Mouse (Mus musculus): ENCODE results near the gene Dtx2.
A peak's percentile ranks its signal among the peaks of the same experiment; 100 is the strongest.

Dtx2 gene

DNA sequence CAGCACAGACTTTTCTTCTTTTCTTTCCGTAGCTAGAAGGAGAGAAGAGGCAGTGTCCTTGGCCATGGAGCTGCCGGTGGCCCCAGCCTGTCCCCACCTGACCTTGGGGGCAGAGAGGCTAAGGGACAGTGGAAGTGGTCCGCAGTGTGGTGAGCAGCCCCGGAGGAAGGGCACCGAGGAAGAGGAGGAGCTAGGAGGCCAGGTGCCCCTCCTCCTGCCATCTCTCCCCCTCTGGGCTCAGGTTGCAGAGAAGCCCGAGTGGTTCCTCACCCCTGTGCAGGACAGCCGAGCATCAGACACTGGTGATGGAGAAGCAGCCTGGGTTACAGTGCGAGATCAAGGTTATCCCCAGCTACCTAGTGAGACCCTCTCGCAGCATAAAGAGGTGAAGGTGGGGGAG lies 20.2 kb upstream of the Dtx2 start, which contains the start of gene Ssc4d:
Gene Ssc4d, minus strand, starts transcription at position 167 of the 400 bp plus-strand sequence.
- DNase-seq (ENCODE audit: low read depth, low spot score) = no peak

DNA sequence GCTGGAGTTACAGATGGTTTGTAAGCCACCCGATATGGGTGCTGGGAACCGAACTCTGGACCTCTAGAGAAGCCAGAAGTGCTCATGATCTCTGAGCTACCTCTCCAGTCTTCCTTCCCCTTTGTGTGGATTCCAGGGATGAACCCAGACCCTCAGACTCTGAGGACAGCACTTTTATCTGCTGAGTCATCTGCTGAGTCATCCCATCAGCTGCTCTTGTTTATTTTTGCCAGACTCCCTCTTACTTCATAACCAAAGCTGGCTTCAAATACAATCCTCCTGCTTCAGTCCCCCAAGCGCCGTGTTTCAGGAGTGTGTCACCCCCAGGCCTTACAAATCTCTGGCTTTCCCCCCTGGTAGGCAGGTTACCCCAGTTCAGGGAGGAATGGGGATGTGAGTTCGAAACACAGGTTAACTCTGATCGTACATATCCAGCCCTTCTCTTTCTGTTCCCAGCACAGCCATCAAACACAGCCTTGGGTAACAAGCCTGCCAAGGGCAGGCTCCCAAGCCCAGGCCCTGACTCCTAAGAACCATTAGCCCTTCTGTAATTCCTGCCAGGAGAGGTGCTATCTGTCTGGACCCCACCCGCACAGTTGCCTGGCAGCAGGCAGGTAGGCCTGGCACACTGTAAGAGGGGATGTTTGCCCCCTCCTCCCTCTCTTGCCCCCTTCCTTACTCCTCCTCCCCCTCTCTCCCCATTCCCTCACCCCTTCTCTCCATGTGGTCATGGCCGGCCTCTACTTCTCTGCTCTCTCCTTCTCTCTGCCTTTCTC lies 18.5 kb upstream of the Dtx2 start:
- DNase-seq (ENCODE audit: low read depth, low spot score) = no peak

DNA sequence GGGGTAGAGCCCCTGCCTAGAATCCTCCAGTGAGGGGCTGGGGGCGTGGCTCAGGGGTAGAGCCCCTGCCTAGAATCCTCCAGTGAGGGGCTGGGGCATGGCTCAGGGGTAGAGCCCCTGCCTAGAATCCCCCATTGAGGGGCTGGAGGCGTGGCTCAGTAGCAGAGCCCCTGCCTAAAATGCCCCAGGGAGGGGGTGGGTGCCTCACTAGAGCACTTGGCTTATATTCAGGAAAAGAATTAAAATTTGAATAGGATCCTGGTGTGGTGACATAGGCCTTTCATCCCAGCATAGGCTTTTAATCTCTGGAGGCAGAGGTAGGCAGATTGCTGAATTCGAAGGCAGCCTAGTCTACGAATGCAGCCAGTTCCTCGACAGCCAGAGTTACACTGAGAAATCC lies 15.2 kb upstream of the Dtx2 start:
- no peak for DNase-seq (ENCODE audit: low read depth, low spot score)

DNA sequence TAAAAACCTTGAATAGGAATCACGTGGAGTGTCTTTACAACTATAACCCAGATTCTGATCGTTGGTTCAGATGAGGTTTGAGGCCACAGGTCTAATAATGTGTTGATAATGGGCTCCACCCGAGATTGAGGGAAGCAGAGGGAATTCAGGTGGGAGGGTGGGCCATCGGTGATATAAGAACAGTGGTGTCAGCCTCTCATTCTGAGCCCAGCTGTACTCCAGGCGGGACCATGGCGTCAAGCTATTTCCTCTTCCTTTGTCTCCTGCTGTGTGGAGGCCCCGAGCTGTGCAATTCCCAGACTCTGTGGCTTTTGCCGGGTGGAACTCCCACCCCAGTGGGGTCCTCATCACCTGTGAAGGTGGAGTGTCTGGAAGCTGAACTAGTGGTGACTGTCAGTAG lies 14.7 kb upstream of the Dtx2 start, which contains the start of gene Zp3:
Gene Zp3, plus strand, starts transcription at position 196 of the 400 bp plus-strand sequence.
- DNase-seq (ENCODE audit: low read depth, low spot score) = no peak

DNA sequence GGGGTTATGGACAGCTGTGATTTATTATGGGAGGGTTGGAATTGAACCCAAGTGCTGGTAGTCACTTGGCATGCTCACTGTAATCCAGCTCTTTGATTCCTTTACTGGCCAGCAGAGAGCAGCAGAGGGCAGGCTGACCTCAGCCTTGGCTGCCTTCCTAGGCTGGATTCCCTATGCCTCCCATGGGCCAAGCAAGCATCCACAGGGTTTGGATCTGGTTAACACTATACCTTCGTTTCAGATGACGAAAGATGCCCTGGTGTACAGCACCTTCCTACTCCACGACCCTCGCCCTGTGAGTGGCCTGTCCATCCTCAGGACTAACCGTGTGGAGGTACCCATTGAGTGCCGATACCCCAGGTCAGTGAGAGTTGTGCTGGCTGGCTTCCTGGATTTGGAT lies 12.2 kb upstream of the Dtx2 start:
- DNase-seq (ENCODE audit: low read depth, low spot score) = peak; percentile 72

DNA sequence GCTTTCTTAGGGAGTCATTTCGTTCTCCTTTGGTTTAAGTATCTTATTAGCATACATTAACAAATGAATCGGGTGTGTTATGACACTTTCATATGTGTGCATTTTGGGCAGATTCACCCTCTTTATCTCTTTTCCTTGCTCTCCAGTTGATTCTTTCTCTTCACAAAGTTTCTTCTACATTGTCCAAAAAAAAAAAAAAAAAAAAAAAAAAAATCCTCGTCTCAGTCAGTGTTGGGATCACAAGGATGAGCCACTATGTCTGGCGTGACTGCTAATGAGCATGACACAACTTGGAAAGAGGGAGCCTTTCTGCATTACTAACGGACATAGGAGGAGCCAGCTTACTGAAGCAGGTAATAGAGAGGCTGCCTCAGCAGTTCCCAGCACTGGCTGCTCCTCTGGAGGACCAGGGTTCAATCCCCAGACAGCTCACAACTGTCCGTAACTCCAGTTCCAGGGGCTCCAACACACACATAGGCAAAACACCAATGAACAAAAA lies 10.0 kb upstream of the Dtx2 start:
- no peak for DNase-seq (ENCODE audit: low read depth, low spot score)

DNA sequence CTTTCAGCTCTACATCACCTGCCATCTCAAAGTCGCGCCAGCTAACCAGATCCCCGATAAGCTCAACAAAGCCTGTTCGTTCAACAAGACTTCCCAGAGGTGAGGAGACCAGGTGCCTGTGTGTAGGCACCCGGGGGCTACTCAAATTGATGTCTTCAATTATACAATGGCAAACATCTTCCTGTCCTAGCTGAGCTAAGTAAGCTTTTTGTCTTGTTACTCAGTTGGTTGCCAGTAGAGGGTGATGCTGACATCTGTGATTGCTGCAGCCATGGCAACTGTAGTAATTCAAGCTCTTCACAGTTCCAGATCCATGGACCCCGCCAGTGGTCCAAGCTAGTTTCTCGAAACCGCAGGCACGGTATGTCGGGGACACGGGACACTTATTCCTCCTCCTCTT lies 7.4 kb upstream of the Dtx2 start:
- DNase-seq (ENCODE audit: low read depth, low spot score) = no peak

DNA sequence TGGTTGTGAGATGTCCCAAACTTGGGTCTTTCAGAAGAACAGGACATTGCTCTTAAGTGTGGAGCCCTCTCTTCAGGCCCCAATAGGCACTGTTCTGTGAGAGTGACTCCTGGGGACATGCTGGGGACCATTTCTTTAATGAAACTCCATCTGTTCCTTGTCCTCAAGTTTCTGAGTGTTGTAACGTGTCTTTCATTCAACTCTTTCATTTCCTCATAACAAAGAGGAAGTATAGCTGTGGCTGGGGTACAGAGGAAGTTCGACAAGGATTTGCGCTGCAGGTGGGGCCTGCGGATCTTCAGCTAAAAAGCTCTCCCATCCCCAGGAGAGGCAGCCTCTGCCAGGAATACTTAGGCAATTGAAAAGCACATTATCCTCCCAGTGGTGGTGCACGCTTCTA lies 4.0 kb upstream of the Dtx2 start:
- DNase-seq (ENCODE audit: low read depth, low spot score) = no peak

DNA sequence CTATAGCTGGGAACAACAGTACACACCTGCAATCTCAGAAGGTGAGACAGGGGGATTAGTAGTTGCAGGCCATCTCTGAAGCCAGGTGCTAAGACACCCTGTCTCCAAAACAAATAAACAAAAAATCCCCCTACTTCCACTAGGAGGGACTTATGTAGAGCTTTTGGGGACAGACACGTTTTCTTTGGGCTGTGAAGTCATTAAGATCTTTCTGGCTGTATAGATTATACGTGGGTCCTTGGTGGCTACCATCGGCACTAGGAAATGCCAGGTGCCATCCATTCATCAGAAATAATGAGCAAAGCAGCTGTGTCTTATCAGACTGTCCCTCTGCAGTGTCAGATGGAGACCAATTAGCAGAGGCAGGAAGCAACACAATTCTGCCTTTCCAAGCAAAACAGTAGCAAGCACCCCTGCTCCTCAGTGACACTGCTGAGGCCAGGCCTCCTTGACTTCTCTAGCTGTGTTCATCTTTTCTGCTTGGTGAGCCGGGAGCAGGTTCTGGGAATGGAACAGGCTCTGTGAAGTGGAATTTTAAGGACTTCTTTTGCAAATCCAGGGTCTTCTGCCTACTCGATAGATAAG lies 1.1 kb upstream of the Dtx2 start:
- no peak for DNase-seq (ENCODE audit: low read depth, low spot score)

DNA sequence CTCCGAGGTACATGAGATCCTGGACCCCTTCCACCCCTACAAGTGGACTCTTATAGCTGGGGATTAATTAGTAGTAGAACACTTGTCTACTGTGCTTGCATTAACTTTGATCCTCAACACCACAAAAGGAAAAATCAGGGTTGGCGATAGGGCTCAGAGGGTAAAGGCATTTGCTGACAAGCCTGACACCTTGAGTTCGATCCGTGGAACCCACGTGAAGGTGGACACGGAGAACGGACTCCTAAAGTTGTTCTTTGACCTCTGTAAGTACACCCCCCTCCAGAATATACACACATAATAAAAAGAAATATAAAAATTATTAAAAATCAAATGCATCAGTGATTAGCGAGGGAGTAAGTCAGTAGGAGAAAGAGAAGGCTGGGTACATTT lies 270 bp upstream of the Dtx2 start:
- DNase-seq (ENCODE audit: low read depth, low spot score) = no peak

DNA sequence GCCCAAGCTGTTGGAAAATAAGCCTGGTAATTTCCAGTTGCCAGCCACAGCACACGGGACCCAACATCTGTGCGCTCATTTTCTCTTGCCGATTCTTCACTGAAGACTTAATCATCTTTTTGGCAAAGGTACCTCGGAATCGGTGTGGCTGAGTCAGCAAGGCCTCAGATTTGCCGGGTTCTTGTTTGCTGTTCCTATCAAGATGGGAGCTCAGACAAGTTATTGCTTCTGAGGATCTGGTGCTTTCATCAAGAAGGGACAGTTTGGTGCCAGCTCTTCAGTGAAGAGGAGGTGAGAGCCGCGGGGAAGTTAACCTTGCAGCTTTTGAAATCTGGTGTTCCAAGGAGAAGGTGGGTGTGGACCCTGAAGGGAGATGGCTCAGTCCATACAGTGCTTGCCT lies 1.6 kb downstream of the Dtx2 start:
- DNase-seq (ENCODE audit: low read depth, low spot score) = no peak

DNA sequence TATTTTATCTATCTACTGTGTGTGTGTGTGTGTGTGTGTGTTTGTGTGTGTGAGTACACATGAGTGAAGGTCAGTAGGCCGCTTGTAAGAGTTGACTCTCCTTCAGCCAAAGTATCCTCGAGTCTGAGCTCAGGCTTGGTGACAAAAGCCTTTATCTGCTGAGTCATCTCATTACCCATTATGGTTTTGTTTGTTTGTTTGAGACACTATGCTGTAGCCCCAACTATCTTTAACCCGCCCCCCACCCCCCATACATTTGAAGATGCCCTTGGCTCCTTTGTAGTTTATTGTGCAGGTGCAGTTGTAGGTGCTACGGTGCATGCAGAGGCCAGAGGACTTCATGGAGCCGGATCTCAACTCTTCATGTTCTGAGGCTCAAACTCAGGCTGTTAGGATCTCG lies 6.6 kb downstream of the Dtx2 start:
- DNase-seq (ENCODE audit: low read depth, low spot score) = no peak

DNA sequence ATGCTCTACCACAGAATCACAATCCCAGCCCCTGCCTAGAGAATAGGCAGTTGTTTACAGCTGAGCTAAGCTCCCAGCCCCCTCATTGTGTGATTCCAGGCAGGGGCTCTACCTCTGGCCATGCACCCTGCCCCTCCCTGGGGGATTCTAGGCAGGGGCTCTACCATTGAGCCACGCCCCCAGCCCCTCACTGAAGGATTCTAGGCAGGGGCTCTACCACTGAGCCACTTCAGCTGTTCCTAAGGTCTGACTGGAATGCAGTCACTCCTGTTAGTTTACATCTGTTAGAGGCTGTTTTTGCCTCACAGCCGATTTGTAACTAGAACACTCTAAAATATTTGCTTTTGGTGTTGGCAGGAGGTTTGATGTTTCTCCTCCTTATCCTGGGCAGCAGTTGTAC lies 7.7 kb downstream of the Dtx2 start:
- no peak for DNase-seq (ENCODE audit: low read depth, low spot score)

DNA sequence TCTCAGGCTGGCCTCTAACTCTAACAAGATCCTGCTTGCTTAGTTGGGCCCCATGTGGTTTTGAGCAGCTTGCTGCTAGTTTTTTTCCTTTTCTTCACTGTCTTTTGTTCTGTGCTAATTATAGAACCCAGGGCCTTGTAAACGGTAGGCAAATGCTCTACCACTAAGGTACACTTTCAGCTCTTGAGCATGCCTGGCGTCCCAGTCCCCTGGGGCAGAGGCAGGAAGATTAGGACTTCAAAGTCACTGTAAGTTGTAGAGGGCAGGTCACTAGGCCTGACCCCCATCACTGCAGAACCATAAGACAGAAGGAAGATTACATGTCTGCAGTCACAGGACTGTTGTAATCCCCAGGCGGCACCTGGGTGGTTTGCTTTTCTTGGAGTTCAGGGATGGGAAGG lies 8.2 kb downstream of the Dtx2 start:
- DNase-seq (ENCODE audit: low read depth, low spot score) = no peak

DNA sequence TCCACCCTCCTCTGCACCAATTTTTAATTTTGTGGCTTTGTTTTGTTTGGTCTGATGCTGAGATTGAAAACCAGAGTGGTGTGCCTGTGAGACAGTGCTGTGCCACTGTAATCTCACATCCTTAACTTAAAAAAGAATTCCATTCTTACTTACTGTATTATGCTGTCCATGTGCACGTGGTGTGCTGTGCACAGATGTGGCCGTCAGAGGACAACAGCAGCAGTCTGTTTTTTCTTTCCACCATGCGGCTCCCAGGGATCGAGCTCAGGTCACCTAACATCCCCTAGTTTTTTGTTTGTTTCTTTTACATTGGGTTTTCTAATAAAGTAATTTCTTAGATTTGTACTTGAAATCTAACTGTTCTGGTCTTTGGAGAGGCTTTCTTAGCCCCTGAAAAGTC lies 9.9 kb downstream of the Dtx2 start:
- no peak for DNase-seq (ENCODE audit: low read depth, low spot score)

DNA sequence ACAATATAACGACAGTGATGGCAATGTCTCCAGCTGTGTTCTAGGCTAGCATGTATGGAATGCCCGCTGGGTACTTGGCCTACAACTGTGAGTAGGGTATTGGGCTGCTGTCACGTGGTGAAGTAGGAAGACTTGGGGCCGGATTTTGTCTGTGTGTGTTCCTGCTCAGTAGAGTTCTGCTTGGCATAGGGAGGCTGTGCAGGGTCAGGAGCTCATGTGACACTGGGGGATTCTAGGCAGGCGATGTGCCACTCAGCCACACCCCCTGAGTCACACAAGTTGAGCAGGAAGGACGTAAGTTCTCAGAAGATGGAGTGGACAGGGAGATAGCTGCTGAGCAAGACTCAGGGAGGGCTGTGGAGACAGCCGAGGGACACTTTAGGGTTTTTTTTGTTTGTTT lies 13.1 kb downstream of the Dtx2 start:
- no peak for DNase-seq (ENCODE audit: low read depth, low spot score)

DNA sequence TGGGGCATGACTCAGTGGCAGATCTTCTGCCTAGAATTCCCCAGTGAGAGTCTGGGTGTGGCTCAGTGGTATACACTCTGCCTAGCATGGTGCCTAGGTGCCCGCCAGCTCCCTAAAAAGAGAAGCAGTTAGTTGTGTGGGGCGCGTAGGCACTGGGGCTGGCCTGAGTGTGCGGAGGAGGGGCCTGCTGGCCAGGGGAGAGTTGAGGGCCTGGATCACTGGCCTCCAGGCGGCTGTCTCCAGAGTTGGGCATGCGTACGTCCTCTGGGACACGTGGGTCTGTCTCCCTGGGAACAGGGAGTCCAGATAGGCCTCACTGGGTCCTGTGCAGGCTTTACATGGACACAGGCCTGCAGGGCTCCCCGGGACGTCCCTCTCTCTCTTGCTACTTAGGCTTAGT lies 20.3 kb downstream of the Dtx2 start:
- DNase-seq (ENCODE audit: low read depth, low spot score) = no peak

DNA sequence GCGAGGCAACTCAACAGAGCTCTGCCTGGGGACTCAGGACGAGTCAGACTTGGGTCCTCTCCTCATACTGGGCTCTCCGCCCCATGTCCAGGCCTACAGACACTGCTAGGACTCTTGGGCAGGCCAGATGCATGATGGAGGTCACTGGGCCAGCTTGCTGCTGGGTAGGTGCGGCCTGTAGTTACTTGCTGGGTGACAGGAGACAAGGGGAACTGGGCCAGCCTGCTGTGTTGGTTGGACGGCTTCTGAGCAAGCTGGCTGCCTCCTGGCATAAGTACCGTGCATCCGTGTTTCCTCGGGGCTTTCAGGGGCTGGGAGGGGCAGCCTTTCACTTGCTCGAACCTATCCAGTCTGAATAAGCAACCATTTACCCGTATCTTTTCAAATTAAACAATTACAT lies 21.0 kb downstream of the Dtx2 start:
- DNase-seq (ENCODE audit: low read depth, low spot score) = no peak

DNA sequence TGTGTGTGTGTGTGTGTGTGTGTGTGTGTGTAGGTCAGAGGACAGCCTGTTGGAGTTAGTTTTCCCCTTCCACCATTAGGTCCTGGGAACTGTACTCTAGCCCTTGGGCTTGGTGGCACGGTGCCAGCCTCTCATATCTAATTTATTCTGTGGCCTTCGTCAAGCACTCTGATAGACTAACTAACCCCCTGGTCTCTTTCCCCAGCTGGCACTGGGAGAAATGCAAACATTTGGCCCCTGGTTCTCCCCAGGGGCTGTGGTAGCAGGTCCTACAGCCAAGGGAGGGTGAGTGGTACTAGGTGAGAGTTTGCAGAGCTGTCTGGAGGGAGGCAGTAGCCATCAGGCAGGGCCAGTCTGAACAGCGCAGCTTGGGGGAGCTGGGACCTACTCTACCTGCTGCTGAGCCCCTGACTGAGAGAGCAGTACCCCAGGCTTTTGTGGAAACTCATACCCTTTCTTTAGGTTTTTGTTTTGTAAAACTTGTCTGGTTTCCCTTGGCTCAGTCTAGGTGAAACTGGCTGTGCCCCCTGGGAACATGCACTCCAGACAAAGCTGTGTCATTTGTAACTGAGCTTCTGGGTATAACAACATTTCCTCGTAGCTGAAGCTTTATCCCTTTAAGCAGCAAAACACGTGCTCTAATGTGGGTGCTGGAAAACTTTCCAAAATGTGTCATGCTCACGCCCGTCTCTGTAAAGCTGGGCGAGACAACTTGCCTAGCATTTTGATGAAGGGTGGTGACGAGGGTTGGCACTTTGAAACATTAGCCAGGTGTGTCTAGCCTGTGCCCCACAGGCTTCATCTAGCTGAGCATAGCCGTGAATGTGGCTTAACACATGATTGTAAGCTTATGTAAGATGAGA lies 21.6 kb downstream of the Dtx2 start:
- no peak for DNase-seq (ENCODE audit: low read depth, low spot score)

DNA sequence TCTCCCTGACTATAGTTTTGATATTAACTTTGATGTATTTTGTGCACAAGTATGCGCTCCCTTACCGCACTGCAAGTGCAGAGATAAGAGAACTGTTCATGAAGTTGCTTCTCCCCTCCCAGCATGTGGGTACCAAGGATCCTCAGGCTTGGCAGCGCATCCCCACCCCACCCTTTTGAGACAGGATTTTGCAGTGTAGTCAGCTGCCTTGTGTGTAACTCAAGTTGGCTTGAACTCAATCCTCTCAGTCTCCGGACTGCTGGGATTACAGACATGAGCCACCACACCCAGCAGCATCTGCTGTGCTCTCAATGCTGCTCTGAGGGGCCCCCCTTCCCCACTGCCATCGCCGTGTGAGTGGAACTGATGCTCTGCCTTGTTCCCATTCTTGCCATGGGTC lies 22.7 kb downstream of the Dtx2 start:
- no peak for DNase-seq (ENCODE audit: low read depth, low spot score)

DNA sequence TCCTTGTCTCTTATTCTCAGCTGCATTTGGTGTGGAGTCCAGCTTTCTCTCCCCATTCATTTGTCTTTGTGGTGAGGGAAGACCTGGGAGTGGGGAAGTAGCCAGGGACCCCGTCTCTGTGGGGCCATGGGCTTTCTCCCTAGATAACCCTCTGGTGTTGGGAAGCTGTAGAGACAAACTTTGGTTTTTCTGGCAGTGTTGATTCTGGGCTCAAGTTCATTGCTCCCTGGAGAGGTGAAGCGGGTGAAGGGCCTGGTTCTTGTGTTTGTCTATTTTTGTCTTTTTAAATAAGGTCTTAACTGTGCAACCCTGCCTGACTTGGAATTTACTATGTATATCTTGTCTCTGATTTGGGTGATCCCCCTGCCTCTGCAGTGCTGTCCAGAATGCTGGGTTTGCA lies 24.1 kb downstream of the Dtx2 start:
- DNase-seq (ENCODE audit: low read depth, low spot score) = no peak

DNA sequence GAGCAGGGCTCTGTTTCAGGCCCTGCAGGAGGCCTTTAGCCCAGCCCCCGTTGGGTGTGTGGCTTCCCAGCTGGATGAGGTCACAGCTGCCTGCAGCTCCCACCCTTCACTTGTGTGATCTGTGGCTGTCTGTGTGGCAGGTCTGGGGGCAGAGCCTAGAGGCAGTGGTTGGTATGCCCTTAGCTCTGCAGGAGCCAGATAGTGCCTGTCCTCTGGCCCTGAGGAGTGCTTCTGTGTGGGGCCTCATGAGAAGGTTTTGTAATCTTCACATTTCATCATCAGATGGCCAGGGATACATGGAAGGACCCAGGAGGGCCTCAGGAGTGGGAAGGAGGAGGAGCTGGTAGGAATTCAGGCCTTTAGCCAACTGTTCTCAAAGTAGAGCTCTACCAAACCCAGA lies 25.3 kb downstream of the Dtx2 start:
- DNase-seq (ENCODE audit: low read depth, low spot score) = no peak

Data from forelimb bud, embryonic 11.5 days (tissue).